Mouse (Mus musculus) forebrain, embryonic 15.5 days (tissue): ENCODE results near the gene Irx6. TPM values are rescaled to one million over a fixed set of nuclear protein-coding genes. Genes with fewer than 3 reads are reported as not detected.
A peak's percentile ranks its signal among the peaks of the same experiment; 100 is the strongest.

Experiments used
- ATAC-seq: fragments of 200-750 bp; cut with Nextera tagmentation; replicated peaks from 2 replicates; pipeline ENCODE4 v1.8.0; 2017; ENCODE audit warnings: mild to moderate bottlenecking, moderate TSS enrichment, moderate library complexity
- H3K27ac ChIP-seq: fragments of 300-500 bp; sonication (generic); replicated peaks from 2 replicates; pipeline ENCODE4 v1.5.1; 2015; ENCODE audit warnings: mild to moderate bottlenecking, inconsistent platforms
- H3K27me3 ChIP-seq: fragments of 300-500 bp; sonication (generic); 2 replicates; pipeline ENCODE4 v1.6.1; 2015; ENCODE audit warnings: inconsistent platforms
- H3K36me3 ChIP-seq: fragments of 300-500 bp; sonication (generic); 2 replicates; pipeline ENCODE4 v1.6.1; 2015; ENCODE audit warnings: mild to moderate bottlenecking, inconsistent platforms
- H3K4me1 ChIP-seq: fragments of 300-500 bp; sonication (generic); 2 replicates; pipeline ENCODE4 v1.6.1; 2015; ENCODE audit warnings: inconsistent platforms
- H3K4me2 ChIP-seq: fragments of 300-500 bp; sonication (generic); replicated peaks from 2 replicates; pipeline ENCODE4 v1.6.1; 2015; ENCODE audit warnings: mild to moderate bottlenecking, inconsistent platforms
- H3K4me3 ChIP-seq: fragments of 300-500 bp; sonication (generic); 2 replicates; pipeline ENCODE4 v1.5.1; 2015; ENCODE audit warnings: mild to moderate bottlenecking, inconsistent platforms
- H3K9ac ChIP-seq: fragments of 300-500 bp; sonication (generic); replicated peaks from 2 replicates; pipeline ENCODE4 v1.6.1; 2015; ENCODE audit warnings: mild to moderate bottlenecking, inconsistent platforms
- H3K9me3 ChIP-seq: fragments of 300-500 bp; sonication (generic); 2 replicates; pipeline ENCODE4 v1.6.1; 2016; ENCODE audit warnings: inconsistent platforms
- WGBS: fragments of 180-500 bp; shearing (Covaris S2); methylation state at CpG from one replicate; pipeline ENCODE4 v1.1.7; 2015; ENCODE audit warnings: mixed read lengths; 5-methylcytosine and 5-hydroxymethylcytosine counted together
- polyA plus RNA-seq: library from polyadenylated mRNA; unstranded; fragments of >200 nt; fragmentation: Nextera tagmentation; extraction: Ambion mirVana; gene quantifications from 2 replicates; pipeline ENCODE4 v1.2.1, GENCODE M21; 2015

Gene Irx6
- polyA plus RNA-seq, 1 experiment from 2014 or later = not detected

DNA sequence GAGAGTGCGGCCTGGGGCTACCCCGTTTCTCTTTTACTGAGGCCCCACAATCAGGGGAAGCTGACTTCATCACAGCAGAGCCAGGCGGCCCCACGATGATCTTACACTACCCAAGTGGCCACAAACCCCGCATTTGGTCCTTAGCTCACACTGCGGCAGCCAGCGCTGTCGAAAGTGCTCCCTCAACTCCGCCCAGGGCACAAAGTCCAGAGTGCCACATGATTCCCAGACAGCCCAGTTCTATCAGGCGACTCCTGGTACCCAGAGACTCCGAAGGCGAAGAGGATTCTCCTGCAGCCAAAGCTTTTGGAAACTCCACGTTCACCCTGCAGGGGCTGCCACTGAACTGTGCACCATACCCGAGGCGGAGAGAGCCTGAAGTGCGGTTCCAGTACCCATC lies 4.3 kb downstream of the Irx6 start:
- H3K4me2 ChIP-seq = no peak overlapping the region
- no peak overlapping the region for H3K4me3 ChIP-seq
- peaks cover 69% of the 10 kb centered on the region for H3K27me3 ChIP-seq
- no peaks in the 10 kb centered on the region for H3K36me3 ChIP-seq
- no peak overlapping the region for H3K9ac ChIP-seq
- no peak for ATAC-seq
- peaks cover 15% of the 10 kb centered on the region for H3K4me1 ChIP-seq
- H3K9me3 ChIP-seq = no peaks in the 10 kb centered on the region
- no peak overlapping the region for H3K27ac ChIP-seq
- 9% methylated on average over 16 of the region's 16 CpGs for WGBS

DNA sequence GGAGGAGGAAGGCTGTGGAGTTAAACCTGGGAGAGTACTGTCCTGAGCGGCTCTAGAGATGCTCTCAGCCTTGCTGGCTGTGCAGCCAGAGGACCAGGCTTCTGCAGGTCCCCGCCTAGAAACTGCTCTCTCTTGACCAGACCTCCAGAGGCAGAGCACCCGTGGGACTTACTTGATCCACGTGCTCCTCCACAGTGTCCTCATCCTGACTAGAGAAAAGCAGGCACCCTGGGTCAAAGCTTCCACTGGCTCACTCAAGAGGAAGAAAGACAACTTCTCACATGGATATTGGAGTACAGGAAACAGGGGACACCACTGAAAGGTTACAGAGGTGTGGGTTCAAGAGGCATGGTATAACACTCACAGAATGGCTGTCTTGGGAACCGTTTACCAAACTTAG lies 23.3 kb downstream of the Irx6 start:
- Histone ChIP-seq H3K36me3 (no peaks in the 10 kb centered on the region), H3K27ac (no peak overlapping the region), H3K4me3 (no peak overlapping the region), H3K27me3 (no peaks in the 10 kb centered on the region), H3K9ac (no peak overlapping the region), H3K4me1 (peaks cover 10% of the 10 kb centered on the region; the same call in 1 of the 2 replicates), H3K4me2 (no peak overlapping the region), H3K9me3 (no peaks in the 10 kb centered on the region)
- 88% methylated on average over 5 of the region's 5 CpGs for whole genome bisulfite sequencing
- ATAC-seq = no peak

GRCm38 (mm10) chr8:92698411-92698810 lies 24.3 kb downstream of the Irx6 start:
- H3K36me3 ChIP-seq = no peaks in the 10 kb centered on the region
- ATAC-seq = no peak
- H3K27ac ChIP-seq = no peak overlapping the region
- peaks cover 10% of the 10 kb centered on the region; the same call in 1 of the 2 replicates for H3K4me1 ChIP-seq
- H3K9ac ChIP-seq = no peak overlapping the region
- no peak overlapping the region for H3K4me2 ChIP-seq
- no peaks in the 10 kb centered on the region for H3K9me3 ChIP-seq
- H3K4me3 ChIP-seq = no peak overlapping the region
- WGBS = 52% methylated on average over 3 of the region's 3 CpGs
- no peaks in the 10 kb centered on the region for H3K27me3 ChIP-seq

GRCm38 (mm10) chr8:92699922-92700540 lies 25.9 kb downstream of the Irx6 start:
- no peak overlapping the region for H3K9ac ChIP-seq
- no peak overlapping the region for H3K27ac ChIP-seq
- 28% methylated on average over 8 of the region's 8 CpGs for WGBS
- H3K4me2 ChIP-seq = no peak overlapping the region
- no peaks in the 10 kb centered on the region for H3K9me3 ChIP-seq
- no peak overlapping the region for H3K4me3 ChIP-seq
- peaks cover 10% of the 10 kb centered on the region; the same call in 1 of the 2 replicates for H3K4me1 ChIP-seq
- H3K27me3 ChIP-seq = no peaks in the 10 kb centered on the region
- no peaks in the 10 kb centered on the region for H3K36me3 ChIP-seq
- ATAC-seq = no peak

GRCm38 (mm10) chr8:92703375-92703774 lies 29.3 kb downstream of the Irx6 start:
- peaks cover 10% of the 10 kb centered on the region; the same call in 1 of the 2 replicates for H3K4me1 ChIP-seq
- no peak for ATAC-seq
- no peak overlapping the region for H3K4me3 ChIP-seq
- WGBS = 61% methylated on average over 3 of the region's 3 CpGs
- H3K27me3 ChIP-seq = no peaks in the 10 kb centered on the region
- H3K9me3 ChIP-seq = no peaks in the 10 kb centered on the region
- no peaks in the 10 kb centered on the region for H3K36me3 ChIP-seq
- no peak overlapping the region for H3K9ac ChIP-seq
- no peak overlapping the region for H3K4me2 ChIP-seq
- H3K27ac ChIP-seq = no peak overlapping the region

DNA sequence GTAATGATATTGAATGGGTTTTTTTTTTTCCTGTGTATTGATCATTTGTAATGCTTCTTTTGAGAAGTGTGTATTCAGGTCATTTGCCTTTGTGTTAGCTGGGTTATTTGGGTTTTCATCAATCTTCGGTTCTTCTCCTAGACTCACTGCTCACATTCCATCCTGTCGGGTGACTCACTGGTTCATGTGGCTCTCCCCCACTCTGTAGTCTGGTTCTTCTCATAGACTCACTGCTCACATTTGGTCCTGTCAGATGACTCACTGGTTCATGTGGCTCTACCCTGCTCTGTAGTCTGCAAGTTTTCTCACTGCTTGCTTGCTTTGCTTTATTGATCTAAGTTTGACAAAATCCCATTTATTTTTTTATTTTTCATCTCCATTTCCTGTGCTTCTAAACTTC lies 32.2 kb downstream of the Irx6 start:
- WGBS = 70% methylated on average over 2 of the region's 2 CpGs
- Histone ChIP-seq H3K9me3 (peaks cover 5% of the 10 kb centered on the region), H3K27ac (no peak overlapping the region), H3K36me3 (no peaks in the 10 kb centered on the region), H3K4me3 (no peak overlapping the region), H3K9ac (no peak overlapping the region), H3K4me2 (no peak overlapping the region), H3K27me3 (no peaks in the 10 kb centered on the region), H3K4me1 (no peaks in the 10 kb centered on the region)
- ATAC-seq = no peak

DNA sequence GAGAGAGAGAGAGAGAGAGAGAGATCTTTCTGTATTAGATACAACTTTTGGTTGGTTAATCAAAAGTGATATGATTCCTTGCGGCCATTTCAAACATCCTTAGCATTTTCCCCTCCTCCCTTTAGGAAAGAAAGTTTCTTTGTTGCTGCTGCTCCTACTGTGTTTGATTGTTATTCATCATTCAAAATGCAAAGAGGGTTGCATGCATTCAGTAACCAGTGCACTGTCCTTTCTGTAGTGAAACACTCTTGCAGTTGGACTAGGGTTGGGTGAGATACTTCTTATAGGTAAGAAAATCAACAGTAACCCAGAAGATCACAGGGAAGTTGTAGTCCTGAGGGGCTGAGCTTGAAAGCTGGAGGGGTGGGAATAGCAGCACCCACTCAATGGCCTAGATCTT lies 39.2 kb downstream of the Irx6 start:
- H3K4me1 ChIP-seq = no peaks in the 10 kb centered on the region
- no peak overlapping the region for H3K4me2 ChIP-seq
- no peaks in the 10 kb centered on the region for H3K36me3 ChIP-seq
- H3K27ac ChIP-seq = no peak overlapping the region
- H3K27me3 ChIP-seq = no peaks in the 10 kb centered on the region
- no peak for ATAC-seq
- H3K4me3 ChIP-seq = no peak overlapping the region
- no peak overlapping the region for H3K9ac ChIP-seq
- H3K9me3 ChIP-seq = peaks cover 5% of the 10 kb centered on the region
- 82% methylated on average over 1 of the region's 1 CpGs for WGBS

DNA sequence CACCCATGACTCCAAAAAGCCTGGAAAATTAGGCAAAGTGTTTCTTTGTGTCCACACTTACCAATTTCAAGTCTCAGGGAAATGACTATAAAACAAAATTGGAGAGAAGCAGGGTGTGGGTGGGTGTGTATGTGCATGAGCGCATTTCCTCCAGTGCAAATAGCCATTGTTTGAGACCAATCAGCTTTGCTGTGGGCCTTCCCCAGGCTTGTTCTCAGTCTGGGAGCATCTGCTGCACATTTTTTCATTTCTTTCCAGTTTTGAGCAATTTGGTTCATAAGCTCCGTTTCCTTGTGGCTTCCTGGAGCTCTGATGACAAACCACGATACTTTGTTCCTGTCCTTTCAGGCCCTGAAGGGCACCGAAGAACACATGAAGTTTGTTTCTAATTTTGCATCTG lies 43.3 kb downstream of the Irx6 start:
- Histone ChIP-seq H3K4me1 (peaks cover 9% of the 10 kb centered on the region), H3K9ac (no peak overlapping the region), H3K4me3 (no peak overlapping the region), H3K9me3 (no peaks in the 10 kb centered on the region), H3K4me2 (no peak overlapping the region), H3K27ac (no peak overlapping the region), H3K36me3 (no peaks in the 10 kb centered on the region), H3K27me3 (peaks cover 2% of the 10 kb centered on the region; the same call in 1 of the 2 replicates)
- ATAC-seq = no peak
- WGBS = 71% methylated on average over 4 of the region's 4 CpGs

DNA sequence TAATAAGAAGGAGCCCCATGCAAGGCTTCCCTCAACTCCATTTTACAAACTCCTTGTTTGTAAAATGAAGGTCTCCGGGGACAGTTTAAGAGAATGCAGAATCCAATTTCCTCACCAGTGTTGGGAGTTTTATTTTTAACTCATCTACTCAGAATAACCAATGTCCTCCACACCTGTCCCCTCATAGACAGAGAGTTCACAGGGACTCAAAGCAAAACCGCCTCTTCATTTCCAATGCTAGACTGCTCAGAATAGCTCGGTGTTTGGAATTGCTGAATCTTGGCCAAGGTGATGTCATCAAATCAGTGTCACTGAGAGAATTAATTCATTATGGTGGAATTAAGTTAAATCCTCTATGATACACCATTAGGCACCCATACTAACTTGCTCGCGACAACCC lies 44.0 kb downstream of the Irx6 start:
- Histone ChIP-seq H3K9me3 (no peaks in the 10 kb centered on the region), H3K9ac (no peak overlapping the region), H3K4me3 (no peak overlapping the region), H3K4me2 (no peak overlapping the region), H3K4me1 (peaks cover 13% of the 10 kb centered on the region), H3K36me3 (no peaks in the 10 kb centered on the region), H3K27ac (no peak overlapping the region), H3K27me3 (peaks cover 2% of the 10 kb centered on the region; the same call in 1 of the 2 replicates)
- no peak for ATAC-seq
- WGBS = 51% methylated on average over 5 of the region's 5 CpGs

DNA sequence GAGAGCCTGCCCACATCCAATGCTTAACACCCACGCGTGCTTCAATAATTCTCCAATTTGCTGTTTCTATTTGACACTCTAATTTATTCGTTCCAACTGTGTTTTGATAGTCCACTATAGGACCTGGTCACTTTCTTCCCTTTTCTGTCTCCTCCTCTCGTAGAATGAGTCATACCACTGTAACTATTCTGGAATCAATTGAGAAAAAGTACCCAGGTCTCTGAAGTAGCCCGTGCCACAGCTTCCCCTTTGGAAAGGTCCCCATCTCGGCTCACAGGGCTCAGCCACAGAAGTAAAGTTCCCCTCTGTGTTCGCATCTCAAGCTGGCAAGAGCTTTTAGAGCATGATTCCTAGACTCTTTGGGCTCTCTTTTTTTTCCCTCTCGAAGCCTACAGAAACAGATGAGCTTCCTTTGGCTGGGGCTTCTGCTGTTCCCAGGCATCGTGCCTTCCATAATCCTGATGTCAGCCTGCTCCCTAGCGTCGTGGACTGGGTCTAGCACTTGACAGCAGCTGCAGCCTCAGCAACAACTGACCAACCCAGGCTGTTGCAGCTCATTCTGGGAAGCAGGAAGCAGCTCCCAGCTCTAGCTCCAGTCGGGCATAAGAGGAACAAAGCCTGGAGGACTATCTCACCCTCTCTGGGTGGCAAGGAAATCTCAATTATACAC lies 47.3 kb downstream of the Irx6 start:
- Histone ChIP-seq H3K4me2 (no peak overlapping the region), H3K4me3 (no peak overlapping the region), H3K9me3 (no peaks in the 10 kb centered on the region), H3K9ac (no peak overlapping the region), H3K4me1 (peaks cover 25% of the 10 kb centered on the region), H3K36me3 (no peaks in the 10 kb centered on the region), H3K27ac (no peak overlapping the region), H3K27me3 (peaks cover 2% of the 10 kb centered on the region; the same call in 1 of the 2 replicates)
- ATAC-seq = peak; percentile 89
- WGBS = 38% methylated on average over 12 of the region's 12 CpGs

DNA sequence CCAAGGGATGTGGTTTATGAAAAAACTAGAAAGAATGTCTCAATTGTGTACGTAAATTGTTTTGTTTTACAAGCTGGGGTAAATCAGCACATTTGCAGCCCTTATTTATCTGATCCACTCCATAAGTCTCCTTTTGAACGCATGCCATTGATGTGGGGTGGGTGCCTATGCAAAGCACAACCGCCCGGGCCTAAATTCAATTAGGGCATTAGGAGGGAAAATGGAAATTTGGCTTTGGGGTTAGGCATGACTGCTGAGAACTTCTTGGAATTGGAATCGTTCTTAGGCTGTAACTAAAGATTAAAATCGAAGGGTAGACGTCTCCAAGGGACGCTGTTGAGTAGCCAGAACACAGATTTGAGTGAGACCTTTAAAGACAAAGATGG lies 47.8 kb downstream of the Irx6 start:
- H3K27me3 ChIP-seq = peaks cover 3% of the 10 kb centered on the region; the same call in 1 of the 2 replicates
- H3K4me1 ChIP-seq = peaks cover 25% of the 10 kb centered on the region
- H3K4me3 ChIP-seq = no peak overlapping the region
- peak; percentile 8; the same call in 1 of the 2 replicates for ATAC-seq
- no peaks in the 10 kb centered on the region for H3K36me3 ChIP-seq
- no peaks in the 10 kb centered on the region for H3K9me3 ChIP-seq
- WGBS = 33% methylated on average over 8 of the region's 8 CpGs
- H3K27ac ChIP-seq = no peak overlapping the region
- H3K4me2 ChIP-seq = no peak overlapping the region
- no peak overlapping the region for H3K9ac ChIP-seq

DNA sequence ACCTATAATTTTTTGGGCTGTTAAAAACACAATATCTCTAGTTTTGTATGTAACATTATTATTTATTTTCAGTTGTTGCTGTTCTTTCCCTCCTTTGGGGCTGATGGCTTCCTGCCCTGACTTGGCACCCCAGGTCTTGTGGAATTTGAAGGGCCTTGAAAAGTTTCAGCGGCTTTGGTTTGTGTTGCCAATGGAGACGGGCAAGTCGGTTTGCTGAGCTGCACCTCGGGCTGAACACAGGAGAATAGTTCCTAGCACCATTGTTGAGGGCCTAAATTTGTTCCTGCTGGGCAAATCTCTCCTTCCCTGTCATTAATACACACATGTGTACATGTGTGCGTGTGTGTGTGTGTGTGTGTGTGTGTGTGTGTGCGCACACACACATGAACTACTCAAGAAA lies 49.2 kb downstream of the Irx6 start:
- WGBS = 45% methylated on average over 6 of the region's 6 CpGs
- H3K27me3 ChIP-seq = peaks cover 5% of the 10 kb centered on the region; the same call in 1 of the 2 replicates
- H3K27ac ChIP-seq = no peak overlapping the region
- no peak for ATAC-seq
- no peaks in the 10 kb centered on the region for H3K9me3 ChIP-seq
- no peak overlapping the region for H3K9ac ChIP-seq
- H3K4me3 ChIP-seq = no peak overlapping the region
- no peak overlapping the region for H3K4me2 ChIP-seq
- H3K4me1 ChIP-seq = peaks cover 25% of the 10 kb centered on the region
- H3K36me3 ChIP-seq = no peaks in the 10 kb centered on the region
